Mouse (Mus musculus): Measurements from ENCODE around the gene Cox15.

Cox15 gene

DNA sequence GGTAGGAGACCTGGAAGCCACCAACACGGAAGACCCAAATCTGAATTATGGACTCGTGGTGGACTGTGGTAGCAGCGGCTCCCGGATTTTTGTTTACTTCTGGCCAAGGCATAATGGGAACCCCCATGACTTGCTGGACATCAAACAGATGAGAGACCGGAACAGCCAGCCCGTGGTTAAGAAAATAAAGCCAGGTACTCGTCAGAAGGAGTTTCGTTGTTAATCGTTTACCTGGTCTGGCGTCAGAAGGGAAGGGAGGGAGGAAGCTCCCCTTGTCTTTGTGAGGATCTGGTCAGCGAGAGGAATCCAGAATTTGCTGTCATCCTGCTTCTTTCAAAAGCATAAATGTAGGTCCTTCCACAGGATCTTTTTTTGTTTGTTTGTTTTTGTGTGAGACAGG lies 48.6 kb downstream of the Cox15 start:
- no peak for DNase-seq

DNA sequence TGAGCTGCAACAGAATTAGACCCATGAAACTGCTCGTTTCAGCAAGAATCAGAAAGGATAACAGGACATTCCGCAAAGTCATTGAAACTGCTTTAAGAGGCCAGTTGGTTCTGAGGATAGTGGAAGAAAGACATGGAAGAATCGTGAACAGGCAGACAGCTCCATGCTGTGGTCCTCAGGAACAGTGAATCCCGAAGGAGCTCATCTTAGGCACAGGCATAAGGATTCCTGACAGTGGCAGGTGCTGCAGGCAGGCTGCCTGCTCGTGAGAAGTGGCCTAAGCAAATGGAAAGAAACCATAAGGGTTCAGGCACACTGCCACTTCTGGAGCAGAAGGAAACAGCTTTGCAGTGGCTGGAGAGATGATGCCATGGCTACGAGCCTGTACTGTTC lies 53.0 kb downstream of the Cox15 start:
- DNase-seq: no peak

GRCm38 (mm10) chr19:43699021-43699762 lies 53.6 kb downstream of the Cox15 start:
- no peak for DNase-seq

DNA sequence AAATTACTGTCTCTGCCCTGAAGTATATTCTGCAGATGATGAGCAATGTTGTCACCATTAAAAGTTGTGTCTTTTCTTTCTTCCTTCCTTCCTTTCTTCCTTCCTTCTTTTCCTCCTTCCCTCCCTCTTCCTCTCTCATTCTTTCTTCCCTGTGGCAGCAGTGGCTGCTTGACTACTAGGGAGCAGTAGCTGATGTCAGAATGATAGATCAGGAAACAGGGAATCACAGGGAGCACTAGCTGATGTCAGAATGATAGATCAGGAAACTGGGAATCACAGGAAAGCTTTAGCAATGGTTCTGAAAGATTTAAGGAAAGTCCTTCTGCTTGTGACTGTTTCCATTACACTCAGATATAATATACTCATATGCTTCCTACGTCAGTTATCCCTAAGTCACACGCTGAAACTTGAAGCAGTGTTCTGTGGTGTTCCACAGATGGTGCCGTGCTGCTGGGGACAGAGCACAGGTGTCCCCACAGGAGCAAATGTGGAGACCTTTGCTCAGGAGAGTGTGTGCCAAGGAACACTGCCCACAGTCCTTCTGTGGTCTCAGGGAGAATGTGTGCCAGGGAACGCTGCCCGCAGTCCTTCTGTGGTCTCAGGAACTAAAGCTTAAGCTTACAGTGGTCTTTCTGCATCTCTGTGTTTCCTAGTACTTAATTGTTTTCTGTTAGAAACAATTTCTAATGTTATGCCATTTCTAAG lies 55.0 kb downstream of the Cox15 start:
- DNase-seq: no peak

DNA sequence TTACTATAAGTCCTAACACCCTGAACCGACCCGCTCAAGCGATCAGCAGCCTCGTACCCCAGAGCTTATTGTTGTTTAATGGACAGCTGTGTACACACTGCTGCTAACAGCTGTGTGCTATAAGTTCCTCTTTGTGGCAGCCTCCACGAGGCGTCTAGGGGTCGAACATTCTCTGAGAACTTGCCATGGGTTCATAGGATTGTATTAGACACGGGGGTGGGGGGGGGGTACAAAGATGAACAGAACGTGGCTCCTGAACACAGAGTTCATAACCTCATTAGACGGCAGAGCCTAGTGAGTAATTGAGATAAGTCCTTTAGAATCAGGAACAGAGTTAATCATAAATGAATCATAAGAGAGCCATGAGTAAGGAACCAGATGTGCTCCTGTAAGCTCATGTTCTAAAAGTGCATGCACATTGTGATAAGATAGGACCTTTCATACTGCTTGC lies 57.3 kb downstream of the Cox15 start:
- no peak for DNase-seq

DNA sequence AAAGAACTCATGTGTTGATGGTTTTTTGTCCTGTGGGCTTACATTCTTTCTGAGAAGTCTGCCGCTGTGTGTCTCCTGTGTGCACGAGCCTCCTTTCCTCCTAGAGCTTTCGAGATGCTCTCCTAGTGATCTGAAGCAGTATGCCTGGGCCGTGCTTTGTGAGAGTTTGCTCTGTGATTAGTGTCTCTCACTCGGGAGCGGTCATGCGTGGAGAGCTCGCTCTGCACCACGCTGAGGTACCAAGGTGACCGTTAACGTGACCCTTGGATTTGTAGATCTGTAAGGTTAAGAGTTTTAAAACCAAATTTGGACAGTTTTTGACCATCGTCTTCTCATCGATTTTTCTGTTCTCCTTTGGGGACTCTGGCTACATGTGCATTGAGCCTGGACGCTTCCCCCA lies 60.0 kb downstream of the Cox15 start:
- DNase-seq: no peak

GRCm38 (mm10) chr19:43689419-43690246 lies 63.2 kb downstream of the Cox15 start, which contains the start of gene Entpd7:
Gene Entpd7, plus strand, starts transcription at chr19:43689672.
- DNase-seq: peak; percentile 94
